Mouse (Mus musculus): ENCODE data around the gene Hist1h2ab. TPM values are rescaled to one million over a fixed set of nuclear protein-coding genes. Genes with fewer than 3 reads are reported as not detected.
"Not testable (repeated sequence)": the region's sequence is repeated elsewhere in the genome, so short reads cannot be mapped to it uniquely, and the experiment has no call there.

Gene Hist1h2ab
- polyA plus RNA-seq, 1 experiment from 2014 or later = 33.6 TPM

- H3K27ac ChIP-seq (ENCODE audit: low read length) = peak overlapping the region; percentile 98
- H3K9ac ChIP-seq (replicated peaks; ENCODE audit: low read length) = peak overlapping the region; percentile 73
- ATAC-seq (ENCODE audit: low FRiP score, low TSS enrichment) = peak; percentile 44; the same call in 1 of the 2 replicates
- H3K9me3 ChIP-seq (ENCODE audit: low read length) = no peaks in the 10 kb centered on the region
- H3K36me3 ChIP-seq (ENCODE audit: insufficient read depth, low read length) = no peaks in the 10 kb centered on the region
- H3K4me1 ChIP-seq (ENCODE audit: insufficient read depth, low read length) = peaks cover 12% of the 10 kb centered on the region
- under 1% methylated on average over 11 of the region's 11 CpGs for WGBS
- peak overlapping the region; percentile 58 for H3K4me2 ChIP-seq (replicated peaks; ENCODE audit: low read depth, low read length)
- peak overlapping the region; percentile 50 for H3K4me3 ChIP-seq (ENCODE audit: low read length)
- H3K27me3 ChIP-seq (ENCODE audit: insufficient read depth, low read length) = no peaks in the 10 kb centered on the region
These were observed 591 bp downstream of the Hist1h2ab start for GRCm38 (mm10) chr13:23751478-23751956.

- H3K9ac ChIP-seq (replicated peaks; ENCODE audit: low read length) = peak within 1 kb of the TSS; percentile 73
- WGBS = 0% methylated on average over 15 of the region's 47 CpGs
- not testable (repeated sequence) for H3K4me1 ChIP-seq (ENCODE audit: insufficient read depth, low read length); H3K27me3 ChIP-seq (ENCODE audit: insufficient read depth, low read length); H3K9me3 ChIP-seq (ENCODE audit: low read length); H3K36me3 ChIP-seq (ENCODE audit: insufficient read depth, low read length)
- H3K4me3 ChIP-seq (ENCODE audit: low read length) = peak within 1 kb of the TSS; percentile 50
- peak within 1 kb of the TSS; percentile 58 for H3K4me2 ChIP-seq (replicated peaks; ENCODE audit: low read depth, low read length)
- peak within 1 kb of the TSS; percentile 98 for H3K27ac ChIP-seq (ENCODE audit: low read length)
- ATAC-seq (ENCODE audit: low FRiP score, low TSS enrichment) = peak; percentile 92
These were observed 1.3 kb downstream of the Hist1h2ab start, which contains the start of gene Hist1h3b for GRCm38 (mm10) chr13:23752067-23752741. Hist1h3b (plus strand) TSS chr13:23752267.

GRCm38 (mm10) chr13:23752742-23753172 is 1.8 kb downstream of the Hist1h2ab start:
- H3K36me3 ChIP-seq (ENCODE audit: insufficient read depth, low read length) = no peaks in the 10 kb centered on the region
- H3K4me3 ChIP-seq (ENCODE audit: low read length) = peak overlapping the region; percentile 47
- H3K9ac ChIP-seq (replicated peaks; ENCODE audit: low read length) = peak overlapping the region; percentile 72
- peaks cover 9% of the 10 kb centered on the region for H3K4me1 ChIP-seq (ENCODE audit: insufficient read depth, low read length)
- H3K27ac ChIP-seq (ENCODE audit: low read length) = peak overlapping the region; percentile 92
- WGBS = 6% methylated on average over 6 of the region's 6 CpGs
- peak overlapping the region; percentile 55 for H3K4me2 ChIP-seq (replicated peaks; ENCODE audit: low read depth, low read length)
- ATAC-seq (ENCODE audit: low FRiP score, low TSS enrichment) = no peak
- H3K27me3 ChIP-seq (ENCODE audit: insufficient read depth, low read length) = no peaks in the 10 kb centered on the region
- H3K9me3 ChIP-seq (ENCODE audit: low read length) = no peaks in the 10 kb centered on the region

- H3K4me3 ChIP-seq (ENCODE audit: low read length) = no peak overlapping the region
- 60% methylated on average over 4 of the region's 4 CpGs for WGBS
- H3K9ac ChIP-seq (replicated peaks; ENCODE audit: low read length) = no peak overlapping the region
These were observed 2.6 kb downstream of the Hist1h2ab start for GRCm38 (mm10) chr13:23753314-23754078.

GRCm38 (mm10) chr13:23755000-23755399 is 4.1 kb downstream of the Hist1h2ab start:
- Histone ChIP-seq H3K27me3 (ENCODE audit: insufficient read depth, low read length) (no peaks in the 10 kb centered on the region), H3K9ac (replicated peaks; ENCODE audit: low read length) (no peak overlapping the region), H3K27ac (ENCODE audit: low read length) (no peak overlapping the region), H3K4me2 (replicated peaks; ENCODE audit: low read depth, low read length) (no peak overlapping the region), H3K4me1 (ENCODE audit: insufficient read depth, low read length) (peaks cover 9% of the 10 kb centered on the region), H3K4me3 (ENCODE audit: low read length) (no peak overlapping the region), H3K9me3 (ENCODE audit: low read length) (no peaks in the 10 kb centered on the region), H3K36me3 (ENCODE audit: insufficient read depth, low read length) (no peaks in the 10 kb centered on the region)
- ATAC-seq (ENCODE audit: low FRiP score, low TSS enrichment) = no peak

More at GRCm38 (mm10) chr13:23753314-23754078, 2.6 kb downstream of the Hist1h2ab start:
- Histone ChIP-seq H3K27me3 (ENCODE audit: insufficient read depth, low read length) (no peaks in the 10 kb centered on the region), H3K36me3 (ENCODE audit: insufficient read depth, low read length) (no peaks in the 10 kb centered on the region), H3K4me1 (ENCODE audit: insufficient read depth, low read length) (peaks cover 6% of the 10 kb centered on the region), H3K4me2 (replicated peaks; ENCODE audit: low read depth, low read length) (peak overlapping the region; percentile 55), H3K9me3 (ENCODE audit: low read length) (no peaks in the 10 kb centered on the region), H3K27ac (ENCODE audit: low read length) (peak overlapping the region; percentile 28)
- ATAC-seq (ENCODE audit: low FRiP score, low TSS enrichment) = no peak

- H3K9ac ChIP-seq (replicated peaks; ENCODE audit: low read length) = peak within 1 kb of the TSS; percentile 77
These were observed 5.9 kb downstream of the Hist1h2ab start, which contains the start of gene Hist1h4b for GRCm38 (mm10) chr13:23756790-23757189. Hist1h4b (plus strand) TSS chr13:23757013.

GRCm38 (mm10) chr13:23757211-23757773 is 6.4 kb downstream of the Hist1h2ab start:
- H3K9me3 ChIP-seq (ENCODE audit: low read length) = no peaks in the 10 kb centered on the region
- H3K27me3 ChIP-seq (ENCODE audit: insufficient read depth, low read length) = no peaks in the 10 kb centered on the region
- 1% methylated on average over 17 of the region's 23 CpGs for WGBS
- peak overlapping the region; percentile 97 for H3K27ac ChIP-seq (ENCODE audit: low read length)
- peak overlapping the region; percentile 51 for H3K4me3 ChIP-seq (ENCODE audit: low read length)
- ATAC-seq (ENCODE audit: low FRiP score, low TSS enrichment) = no peak; the same call in none of the 2 replicates
- peaks cover 15% of the 10 kb centered on the region for H3K4me1 ChIP-seq (ENCODE audit: insufficient read depth, low read length)
- peak overlapping the region; percentile 77 for H3K4me2 ChIP-seq (replicated peaks; ENCODE audit: low read depth, low read length)
- peak overlapping the region; percentile 77 for H3K9ac ChIP-seq (replicated peaks; ENCODE audit: low read length)
- no peaks in the 10 kb centered on the region for H3K36me3 ChIP-seq (ENCODE audit: insufficient read depth, low read length)

More at GRCm38 (mm10) chr13:23756790-23757189, 5.9 kb downstream of the Hist1h2ab start, which contains the start of gene Hist1h4b:
- under 1% methylated on average over 17 of the region's 22 CpGs for WGBS
- ATAC-seq (ENCODE audit: low FRiP score, low TSS enrichment) = peak; percentile 83
- Histone ChIP-seq H3K27me3 (ENCODE audit: insufficient read depth, low read length) (no peaks in the 10 kb centered on the region), H3K9me3 (ENCODE audit: low read length) (no peaks in the 10 kb centered on the region), H3K4me2 (replicated peaks; ENCODE audit: low read depth, low read length) (peak within 1 kb of the TSS; percentile 77), H3K36me3 (ENCODE audit: insufficient read depth, low read length) (no peaks in the 10 kb centered on the region), H3K4me1 (ENCODE audit: insufficient read depth, low read length) (peaks cover 15% of the 10 kb centered on the region), H3K4me3 (ENCODE audit: low read length) (peak within 1 kb of the TSS; percentile 51), H3K27ac (ENCODE audit: low read length) (peak within 1 kb of the TSS; percentile 97)

- Histone ChIP-seq H3K9ac (replicated peaks; ENCODE audit: low read length) (no peak overlapping the region), H3K9me3 (ENCODE audit: low read length) (no peaks in the 10 kb centered on the region), H3K4me2 (replicated peaks; ENCODE audit: low read depth, low read length) (0 out of 2 replicates have a peak overlapping the region, but pooled peaks have one; percentile 31), H3K4me3 (ENCODE audit: low read length) (no peak overlapping the region), H3K4me1 (ENCODE audit: insufficient read depth, low read length) (peaks cover 18% of the 10 kb centered on the region), H3K27ac (ENCODE audit: low read length) (0 out of 2 replicates have a peak overlapping the region, but pooled peaks have one; percentile 46), H3K27me3 (ENCODE audit: insufficient read depth, low read length) (no peaks in the 10 kb centered on the region), H3K36me3 (ENCODE audit: insufficient read depth, low read length) (no peaks in the 10 kb centered on the region)
- WGBS = 36% methylated on average over 3 of the region's 3 CpGs
- no peak for ATAC-seq (ENCODE audit: low FRiP score, low TSS enrichment)
These were observed 7.0 kb downstream of the Hist1h2ab start for GRCm38 (mm10) chr13:23757921-23758320.

- Histone ChIP-seq H3K36me3 (ENCODE audit: insufficient read depth, low read length) (no peaks in the 10 kb centered on the region), H3K4me2 (replicated peaks; ENCODE audit: low read depth, low read length) (no peak overlapping the region), H3K9ac (replicated peaks; ENCODE audit: low read length) (no peak overlapping the region), H3K4me1 (ENCODE audit: insufficient read depth, low read length) (peaks cover 28% of the 10 kb centered on the region), H3K27me3 (ENCODE audit: insufficient read depth, low read length) (no peaks in the 10 kb centered on the region), H3K4me3 (ENCODE audit: low read length) (no peak overlapping the region), H3K9me3 (ENCODE audit: low read length) (no peaks in the 10 kb centered on the region), H3K27ac (ENCODE audit: low read length) (no peak overlapping the region)
- no peak for ATAC-seq (ENCODE audit: low FRiP score, low TSS enrichment)
- 67% methylated on average over 3 of the region's 3 CpGs for WGBS
These were observed 8.4 kb downstream of the Hist1h2ab start for GRCm38 (mm10) chr13:23759251-23759771.
